Mouse (Mus musculus) bone marrow macrophage, adult 2 months (primary cell): ENCODE data around the gene Rad51b.

ENCODE experiments used
- CTCF ChIP-seq: IDR thresholded peaks from 2 replicates; pipeline ENCODE4 v1.5.1; 2012; ENCODE audit warnings: low read depth, mild to moderate bottlenecking, low read length, moderate library complexity
- POLR2A ChIP-seq: IDR thresholded peaks from 2 replicates; pipeline ENCODE4 v1.6.1; 2012; ENCODE audit warnings: mild to moderate bottlenecking, low read depth, low read length, borderline replicate concordance

GRCm38 (mm10) chr12:79633458-79634106 is 336.5 kb downstream of the Rad51b start:
- TF ChIP-seq CTCF, result no peak
- TF ChIP-seq POLR2A, result no peak
